Mouse (Mus musculus) midbrain, embryonic 16.5 days (tissue): ENCODE data around the gene Galntl6. TPM values are rescaled to one million over a fixed set of nuclear protein-coding genes. Genes with fewer than 3 reads are reported as not detected.

Experiments
- ATAC-seq: fragments of 200-750 bp; cut with Nextera tagmentation; 2 replicates; pipeline ENCODE4 v1.8.0; 2017; ENCODE audit warnings: moderate TSS enrichment
- H3K27ac ChIP-seq: fragments of 300-500 bp; sonication (generic); 2 replicates; pipeline ENCODE4 v1.5.1; 2014; ENCODE audit warnings: mild to moderate bottlenecking, low read length, mixed read lengths
- H3K27me3 ChIP-seq: fragments of 300-500 bp; sonication (generic); 2 replicates; pipeline ENCODE4 v1.6.1; 2014; ENCODE audit warnings: low read depth, low read length, mixed read lengths; ENCODE audit not compliant: control insufficient read depth, insufficient read depth
- H3K36me3 ChIP-seq: fragments of 300-500 bp; sonication (generic); 2 replicates; pipeline ENCODE4 v1.6.1; 2014; ENCODE audit warnings: mild to moderate bottlenecking, low read length, moderate library complexity, mixed read lengths; ENCODE audit not compliant: control insufficient read depth, insufficient read depth
- H3K4me1 ChIP-seq: fragments of 300-500 bp; sonication (generic); 2 replicates; pipeline ENCODE4 v1.6.1; 2014; ENCODE audit warnings: mild to moderate bottlenecking, low read length, mixed read lengths; ENCODE audit not compliant: control insufficient read depth, insufficient read depth
- H3K4me2 ChIP-seq: fragments of 300-500 bp; sonication (generic); 2 replicates; pipeline ENCODE4 v1.6.1; 2014; ENCODE audit warnings: mild to moderate bottlenecking, low read length, mixed read lengths
- H3K4me3 ChIP-seq: fragments of 300-500 bp; sonication (generic); 2 replicates; pipeline ENCODE4 v1.5.1; 2014; ENCODE audit warnings: low read depth, mild to moderate bottlenecking, low read length, moderate library complexity, mixed read lengths
- H3K9ac ChIP-seq: fragments of 300-500 bp; sonication (generic); 2 replicates; pipeline ENCODE4 v1.6.1; 2014; ENCODE audit warnings: low read depth, low read length, mixed read lengths
- H3K9me3 ChIP-seq: fragments of 300-500 bp; sonication (generic); replicated peaks from 2 replicates; pipeline ENCODE4 v1.6.1; 2014; ENCODE audit warnings: mild to moderate bottlenecking, low read length, mixed read lengths; ENCODE audit not compliant: control insufficient read depth, poor library complexity, severe bottlenecking
- WGBS: fragments of 180-500 bp; shearing (Covaris S2); extraction: QIAGEN DNeasy Blood & Tissue Kit; methylation state at CpG from one replicate; pipeline ENCODE4 v1.1.7; 2014; 5-methylcytosine and 5-hydroxymethylcytosine counted together
- polyA plus RNA-seq: library from polyadenylated mRNA; unstranded; fragments of >200 nt; fragmentation: Nextera tagmentation; extraction: Ambion mirVana; gene quantifications from 2 replicates; pipeline ENCODE4 v1.2.1, GENCODE M21; 2015

Gene Galntl6
- polyA plus RNA-seq, 1 experiment from 2014 or later: 18.4 TPM

GRCm38 (mm10) chr8:57922214-57923070 lies 990.0 kb downstream of the Galntl6 start:
- ATAC-seq: 0 out of 2 replicates have a peak, but pooled peaks have one; percentile 34
- Histone ChIP-seq H3K9ac (no peak overlapping the region), H3K4me1 (peaks cover 12% of the 10 kb centered on the region), H3K27ac (no peak overlapping the region), H3K36me3 (no peaks in the 10 kb centered on the region), H3K4me2 (no peak overlapping the region), H3K9me3 (no peaks in the 10 kb centered on the region), H3K27me3 (no peaks in the 10 kb centered on the region), H3K4me3 (no peak overlapping the region)
- 34% methylated on average over 6 of the region's 6 CpGs for WGBS

- Histone ChIP-seq H3K4me3 (no peak overlapping the region), H3K36me3 (no peaks in the 10 kb centered on the region), H3K27me3 (peaks cover 2% of the 10 kb centered on the region; the same call in 1 of the 2 replicates), H3K4me2 (no peak overlapping the region), H3K9me3 (no peaks in the 10 kb centered on the region), H3K4me1 (peaks cover 12% of the 10 kb centered on the region), H3K27ac (no peak overlapping the region), H3K9ac (no peak overlapping the region)
- 38% methylated on average over 3 of the region's 3 CpGs for WGBS
- no peak for ATAC-seq
Observed at GRCm38 (mm10) chr8:57920326-57920903, 992.0 kb downstream of the Galntl6 start.

DNA sequence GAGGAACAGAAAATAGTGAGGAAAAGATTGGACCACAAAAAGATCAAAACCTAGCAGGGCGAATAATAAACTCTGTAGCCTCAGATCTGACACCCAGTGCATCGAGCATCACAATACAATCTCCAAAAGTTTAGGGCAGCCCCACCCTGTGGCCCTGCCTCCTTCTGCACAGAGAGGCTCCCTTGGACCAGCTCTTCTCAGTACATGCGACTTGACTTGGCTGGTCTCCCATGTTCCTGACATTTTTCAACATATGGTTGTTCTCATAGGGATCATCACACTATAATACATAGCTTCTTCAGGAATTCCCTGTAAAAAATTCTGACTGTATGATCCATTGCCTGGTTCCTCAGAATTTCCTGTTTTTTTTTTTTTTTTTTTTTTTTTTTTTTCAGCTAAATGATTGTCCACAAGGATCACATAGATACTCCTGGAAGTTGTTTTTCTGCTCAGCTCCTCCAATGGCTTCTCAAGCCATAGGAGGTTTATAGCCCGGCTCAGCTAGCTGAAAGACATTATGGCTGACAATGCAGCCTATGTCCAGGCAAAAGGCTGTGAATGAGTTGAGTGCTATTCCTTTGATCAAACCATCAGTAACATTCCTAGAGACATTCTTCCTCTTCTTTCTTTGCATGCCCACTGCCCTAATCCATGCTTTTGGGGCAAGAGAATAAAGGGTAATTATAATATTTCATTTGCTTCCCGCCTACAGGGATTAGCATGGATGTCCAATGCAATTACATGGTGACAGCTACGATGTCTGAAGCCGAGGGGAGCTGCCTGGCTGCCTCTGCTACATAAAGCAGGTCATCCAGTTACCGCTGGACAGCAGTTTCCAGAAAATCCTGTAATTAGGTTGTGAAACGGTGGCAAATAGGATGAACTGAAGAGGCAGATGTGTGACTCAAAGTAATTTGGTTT lies 993.5 kb downstream of the Galntl6 start:
- Histone ChIP-seq H3K4me2 (peak overlapping the region; percentile 1; the same call in 1 of the 2 replicates), H3K27me3 (peaks cover 2% of the 10 kb centered on the region; the same call in 1 of the 2 replicates)

DNA sequence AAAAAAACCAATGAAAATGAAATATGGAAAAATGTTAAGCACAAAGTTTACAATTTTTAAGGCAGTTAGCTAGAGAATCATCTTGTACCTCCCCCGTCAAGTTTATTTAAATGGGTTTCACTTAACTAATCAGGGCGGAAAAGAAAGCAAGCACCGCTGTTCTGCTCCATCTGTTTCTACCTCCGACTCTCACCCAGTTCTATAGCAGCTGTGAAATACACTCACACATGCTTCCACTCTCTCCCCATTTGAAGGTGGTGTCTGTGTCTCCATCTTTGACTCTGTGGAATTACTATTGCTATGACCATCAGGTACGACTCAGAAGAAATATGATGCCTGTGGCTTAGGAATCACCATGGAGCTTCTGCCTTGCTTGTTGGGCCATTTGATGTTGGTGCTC lies 1019.1 kb downstream of the Galntl6 start:
- H3K9ac ChIP-seq: no peak overlapping the region

More for the DNA sequence above, 993.5 kb downstream of the Galntl6 start:
- no peaks in the 10 kb centered on the region for H3K9me3 ChIP-seq
- 16% methylated on average over 9 of the region's 9 CpGs for WGBS
- H3K4me3 ChIP-seq: no peak overlapping the region
- H3K9ac ChIP-seq: no peak overlapping the region
- H3K4me1 ChIP-seq: peaks cover 12% of the 10 kb centered on the region
- peak; percentile 85 for ATAC-seq
- peak overlapping the region; percentile 52; the same call in 1 of the 2 replicates for H3K27ac ChIP-seq
- no peaks in the 10 kb centered on the region for H3K36me3 ChIP-seq

DNA sequence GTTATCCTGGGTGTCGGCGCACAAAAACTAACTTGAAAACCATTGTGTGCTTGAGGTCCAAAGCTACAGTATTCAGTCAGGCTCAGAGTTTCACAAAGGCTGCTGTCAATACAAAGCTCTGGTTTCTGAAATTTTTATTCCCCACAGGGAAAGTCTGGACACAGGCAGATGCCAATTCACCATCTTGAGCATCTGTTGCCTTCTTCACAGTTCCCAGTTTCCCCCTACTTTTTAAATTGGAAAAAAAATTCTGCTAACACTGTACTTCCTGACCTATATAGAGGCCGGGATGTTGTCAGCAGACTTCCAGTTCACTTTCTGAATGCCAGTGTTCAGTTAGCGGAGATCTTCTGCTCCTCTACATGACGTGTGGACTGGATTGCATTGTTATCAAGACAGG lies 1020.3 kb downstream of the Galntl6 start:
- WGBS: 82% methylated on average over 5 of the region's 5 CpGs
- Histone ChIP-seq H3K9me3 (no peaks in the 10 kb centered on the region), H3K4me3 (no peak overlapping the region), H3K4me2 (no peak overlapping the region), H3K27ac (no peak overlapping the region), H3K36me3 (no peaks in the 10 kb centered on the region), H3K27me3 (no peaks in the 10 kb centered on the region), H3K9ac (no peak overlapping the region), H3K4me1 (no peaks in the 10 kb centered on the region)
- ATAC-seq: no peak

More for the DNA sequence above, 1019.1 kb downstream of the Galntl6 start:
- Histone ChIP-seq H3K36me3 (no peaks in the 10 kb centered on the region), H3K9me3 (no peaks in the 10 kb centered on the region), H3K27me3 (no peaks in the 10 kb centered on the region), H3K4me3 (no peak overlapping the region), H3K27ac (no peak overlapping the region), H3K4me2 (no peak overlapping the region), H3K4me1 (no peaks in the 10 kb centered on the region)
- WGBS: 93% methylated on average over 5 of the region's 5 CpGs
- ATAC-seq: no peak

DNA sequence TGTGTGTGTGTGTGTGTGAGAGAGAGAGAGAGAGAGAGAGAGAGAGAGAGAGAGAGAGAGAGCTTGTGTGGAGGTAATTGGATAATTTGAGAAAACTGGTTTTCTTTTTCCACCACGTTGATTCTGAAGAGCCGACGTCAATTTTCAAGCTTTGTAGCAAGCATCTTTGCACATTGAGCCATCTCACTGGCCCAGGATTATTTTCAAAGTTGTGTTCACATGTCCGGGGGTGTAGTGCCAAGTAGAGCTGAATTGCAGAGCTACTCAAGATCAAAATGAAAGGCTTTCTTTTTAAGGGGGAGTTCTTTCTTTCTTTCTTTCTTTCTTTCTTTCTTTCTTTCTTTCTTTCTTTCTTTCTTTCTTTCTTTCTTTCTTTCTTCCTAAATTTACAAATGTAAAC lies 1022.3 kb downstream of the Galntl6 start:
- H3K9me3 ChIP-seq: no peaks in the 10 kb centered on the region
- 66% methylated on average over 4 of the region's 4 CpGs for WGBS

GRCm38 (mm10) chr8:57888831-57889230 lies 1023.6 kb downstream of the Galntl6 start:
- Histone ChIP-seq H3K9me3 (no peaks in the 10 kb centered on the region), H3K4me2 (no peak overlapping the region), H3K4me3 (no peak overlapping the region), H3K27ac (no peak overlapping the region), H3K9ac (no peak overlapping the region), H3K36me3 (no peaks in the 10 kb centered on the region), H3K27me3 (no peaks in the 10 kb centered on the region), H3K4me1 (no peaks in the 10 kb centered on the region)
- no peak for ATAC-seq

More for the DNA sequence above, 1022.3 kb downstream of the Galntl6 start:
- H3K27ac ChIP-seq: no peak overlapping the region
- no peaks in the 10 kb centered on the region for H3K36me3 ChIP-seq
- no peak overlapping the region for H3K4me3 ChIP-seq
- no peak overlapping the region for H3K9ac ChIP-seq
- H3K4me2 ChIP-seq: no peak overlapping the region
- ATAC-seq: no peak
- no peaks in the 10 kb centered on the region for H3K27me3 ChIP-seq
- no peaks in the 10 kb centered on the region for H3K4me1 ChIP-seq

DNA sequence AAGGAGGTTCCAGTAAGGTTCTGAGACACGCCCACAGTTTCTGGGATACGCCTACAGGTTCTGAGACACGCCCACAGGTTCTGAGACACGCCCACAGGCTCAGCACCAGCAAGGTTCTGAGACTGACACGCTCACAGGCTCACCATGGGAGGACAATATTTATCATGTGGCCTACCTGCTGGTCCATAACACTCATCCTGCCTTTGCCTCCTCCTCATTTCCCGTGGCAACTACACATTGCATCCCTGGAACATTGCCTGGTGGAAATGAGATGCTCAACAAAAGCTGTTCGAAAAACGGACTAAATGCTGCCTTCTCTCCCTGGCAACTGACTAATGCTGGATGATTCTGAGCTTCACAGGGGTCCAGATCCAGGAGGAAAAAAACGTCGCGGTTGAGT lies 1033.0 kb downstream of the Galntl6 start:
- no peak overlapping the region for H3K4me3 ChIP-seq
- no peaks in the 10 kb centered on the region for H3K36me3 ChIP-seq
- H3K4me2 ChIP-seq: no peak overlapping the region
- peak; percentile 28; the same call in 1 of the 2 replicates for ATAC-seq
- 44% methylated on average over 11 of the region's 11 CpGs for WGBS
- H3K4me1 ChIP-seq: no peaks in the 10 kb centered on the region
- no peaks in the 10 kb centered on the region for H3K27me3 ChIP-seq
- H3K9me3 ChIP-seq: no peaks in the 10 kb centered on the region
- no peak overlapping the region for H3K9ac ChIP-seq
- H3K27ac ChIP-seq: no peak overlapping the region
